Mouse (Mus musculus): ENCODE results near the gene Themis2. TPM values are rescaled to one million over a fixed set of nuclear protein-coding genes. Genes with fewer than 3 reads are reported as not detected.
"Not testable (repeated sequence)": the region's sequence is repeated elsewhere in the genome, so short reads cannot be mapped to it uniquely, and the experiment has no call there.

The Themis2 gene
- polyA plus RNA-seq, 1 experiment = not detected

DNA sequence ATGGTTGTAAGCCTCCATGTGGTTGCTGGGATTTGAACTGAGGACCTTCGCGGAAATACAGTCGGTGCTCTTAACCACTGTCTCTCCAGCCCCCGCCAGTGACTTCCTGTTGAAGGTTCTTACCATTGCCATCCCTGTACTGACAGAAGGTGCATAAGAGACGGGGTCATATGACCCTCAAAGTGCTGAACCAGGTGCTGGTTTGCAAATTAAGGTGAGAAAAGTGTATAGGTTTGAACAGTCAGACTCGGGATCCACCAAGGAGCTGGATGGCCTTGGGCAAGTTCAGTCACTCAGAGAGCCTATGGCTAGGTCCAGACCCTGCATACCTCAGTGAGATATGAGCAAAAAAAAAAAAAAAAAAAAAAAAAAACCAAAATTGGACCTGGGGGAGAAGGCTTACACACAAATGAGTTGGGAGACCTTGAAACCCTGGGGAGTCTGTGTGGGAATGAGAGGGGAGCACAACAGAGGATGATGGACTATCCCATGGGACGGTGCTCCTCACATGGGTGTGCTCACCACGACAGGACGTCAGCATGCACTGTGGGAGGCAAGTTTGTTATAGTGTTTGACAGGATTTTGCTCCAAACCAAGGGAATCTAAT lies 49.2 kb downstream of the Themis2 start:
- Histone ChIP-seq H3K27ac (ENCODE audit: insufficient read depth, low read depth, low read length) (0 out of 2 replicates have a peak overlapping the region, but pooled peaks have one; percentile 9), H3K4me3 (ENCODE audit: insufficient read depth, low read depth, low read length) (no peak overlapping the region), H3K4me1 (ENCODE audit: control insufficient read depth, insufficient read depth, low read length) (peaks cover 7% of the 10 kb centered on the region; the same call in 1 of the 2 replicates)
- WGBS = 92% methylated on average over 9 of the region's 9 CpGs
- TF ChIP-seq POLR2A (IDR thresholded peaks at IDR 0.05; ENCODE audit: insufficient read depth, low read depth, low read length) (no peak), CTCF (IDR thresholded peaks at IDR 0.05; ENCODE audit: insufficient read depth, low read depth, low read length) (no peak)

DNA sequence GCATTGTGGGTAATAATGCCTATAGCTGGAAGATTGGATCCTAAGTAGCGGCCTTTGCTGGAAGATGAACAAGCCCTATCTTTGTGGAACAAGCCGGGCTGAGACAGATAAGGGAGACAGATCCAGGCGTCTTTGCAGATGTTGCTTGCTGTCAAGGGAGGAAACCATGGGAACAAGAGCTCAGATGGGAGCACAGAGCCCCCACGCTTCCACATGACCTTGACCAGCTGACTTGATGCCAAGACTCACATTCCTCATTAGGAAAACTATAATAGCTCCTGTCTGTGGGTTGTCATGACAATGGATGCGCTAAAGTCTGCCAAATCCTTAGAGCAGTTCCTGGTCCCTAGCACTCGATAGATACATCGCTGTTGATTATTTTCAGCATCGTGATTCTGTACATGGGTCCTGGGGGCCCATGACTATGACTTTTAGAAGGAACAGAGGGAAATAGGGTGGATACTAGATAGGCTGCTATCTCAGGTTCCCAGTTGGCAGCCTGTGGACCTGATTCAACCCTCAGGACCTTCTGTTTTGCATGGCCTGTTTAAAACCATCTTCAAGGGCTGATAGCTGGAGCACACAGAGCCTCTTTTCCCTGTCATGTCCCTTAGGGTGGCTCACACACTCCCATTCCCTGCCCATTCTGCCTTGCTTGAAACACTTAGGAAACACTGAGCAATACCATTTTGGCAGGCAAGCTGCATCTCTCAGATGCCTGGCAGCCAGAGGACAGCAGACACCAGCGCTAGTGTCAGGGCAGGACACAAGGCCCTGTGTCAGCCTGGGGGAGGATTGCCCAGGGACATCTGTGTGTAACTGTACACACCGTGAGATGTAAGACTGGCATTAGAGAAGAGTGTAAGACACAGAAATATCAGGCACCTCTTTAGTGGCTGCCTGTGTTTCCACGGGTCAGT lies 51.9 kb downstream of the Themis2 start:
- H3K4me1 ChIP-seq (ENCODE audit: control insufficient read depth, insufficient read depth, low read length) = peaks cover 7% of the 10 kb centered on the region; the same call in 1 of the 2 replicates
- no peak overlapping the region; the same call in 1 of the 2 replicates for H3K27ac ChIP-seq (ENCODE audit: insufficient read depth, low read depth, low read length)
- 41% methylated on average over 11 of the region's 11 CpGs for WGBS
- no peak for TF ChIP-seq POLR2A (IDR thresholded peaks at IDR 0.05; ENCODE audit: insufficient read depth, low read depth, low read length)
- no peak for TF ChIP-seq CTCF (IDR thresholded peaks at IDR 0.05; ENCODE audit: insufficient read depth, low read depth, low read length)
- H3K4me3 ChIP-seq (ENCODE audit: insufficient read depth, low read depth, low read length) = no peak overlapping the region

DNA sequence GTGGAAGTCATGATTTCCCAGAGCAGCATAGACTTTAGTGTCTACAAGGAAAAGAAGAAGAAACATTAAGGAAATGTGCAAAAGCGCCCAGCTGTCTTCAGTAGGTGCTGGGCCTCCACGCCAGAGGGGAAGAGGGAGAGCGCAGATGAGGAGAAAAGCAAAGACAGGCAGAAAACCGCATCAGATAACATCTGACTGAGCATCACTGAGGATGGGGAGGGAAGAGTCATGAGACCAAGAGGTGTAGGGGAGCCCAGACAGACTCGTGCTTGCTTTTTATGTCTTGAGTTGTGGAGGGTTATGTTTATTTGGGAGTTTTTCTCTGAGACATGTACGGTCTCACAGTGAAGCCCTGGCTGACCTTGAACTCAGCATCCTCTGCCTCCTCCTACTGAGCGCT lies 54.7 kb downstream of the Themis2 start:
- Histone ChIP-seq H3K4me3 (ENCODE audit: insufficient read depth, low read depth, low read length) (no peak overlapping the region), H3K27ac (ENCODE audit: insufficient read depth, low read depth, low read length) (no peak overlapping the region), H3K4me1 (ENCODE audit: control insufficient read depth, insufficient read depth, low read length) (peaks cover 7% of the 10 kb centered on the region; the same call in 1 of the 2 replicates)
- no peak for TF ChIP-seq POLR2A (IDR thresholded peaks at IDR 0.05; ENCODE audit: insufficient read depth, low read depth, low read length)
- no peak for TF ChIP-seq CTCF (IDR thresholded peaks at IDR 0.05; ENCODE audit: insufficient read depth, low read depth, low read length)
- 94% methylated on average over 7 of the region's 7 CpGs for WGBS

DNA sequence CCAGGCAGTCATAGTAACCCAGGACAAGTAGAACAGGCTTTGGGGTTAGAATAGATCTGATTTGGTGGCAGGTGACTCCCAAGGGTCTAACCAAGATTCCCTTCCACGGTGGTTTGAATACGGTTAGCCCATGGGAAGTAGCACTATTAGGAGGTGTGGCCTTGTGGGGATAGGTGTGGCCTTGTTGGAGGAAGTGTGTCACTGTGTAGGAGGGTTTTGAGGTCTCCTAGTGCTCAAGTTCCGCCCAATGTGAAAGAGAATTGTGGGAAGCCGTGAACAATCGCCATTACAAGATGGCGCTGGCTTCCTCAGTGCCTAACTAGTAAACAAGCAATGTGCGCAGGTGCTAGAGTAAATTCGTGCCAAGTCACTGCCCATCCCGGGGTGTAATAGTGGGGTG lies 59.0 kb downstream of the Themis2 start:
- not testable (repeated sequence) for H3K27ac ChIP-seq (ENCODE audit: insufficient read depth, low read depth, low read length); H3K4me1 ChIP-seq (ENCODE audit: control insufficient read depth, insufficient read depth, low read length); H3K4me3 ChIP-seq (ENCODE audit: insufficient read depth, low read depth, low read length)
- 93% methylated on average over 9 of the region's 9 CpGs for WGBS

DNA sequence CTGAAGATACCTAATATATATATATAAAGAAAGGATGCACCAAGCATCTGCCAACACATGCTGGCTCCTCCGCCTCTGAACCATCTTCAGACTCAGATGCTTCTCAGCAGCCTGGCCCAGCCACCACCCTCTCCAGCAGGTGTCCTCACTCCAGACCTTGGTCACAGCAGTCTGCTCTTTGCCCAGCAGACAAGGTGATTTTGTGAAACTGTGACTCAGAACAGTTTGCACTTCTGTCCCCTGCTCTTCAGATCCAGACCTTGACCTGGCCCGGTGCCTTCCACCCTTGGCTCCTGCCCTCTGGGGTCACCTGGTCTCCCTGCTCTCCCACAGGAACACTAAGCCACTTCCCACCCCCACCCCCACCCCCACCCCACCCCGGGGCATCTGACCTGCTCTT lies 60.3 kb downstream of the Themis2 start:
- H3K4me3 ChIP-seq (ENCODE audit: insufficient read depth, low read depth, low read length) = no peak overlapping the region
- 69% methylated on average over 3 of the region's 3 CpGs for WGBS
- H3K27ac ChIP-seq (ENCODE audit: insufficient read depth, low read depth, low read length) = no peak overlapping the region
- no peak for TF ChIP-seq CTCF (IDR thresholded peaks at IDR 0.05; ENCODE audit: insufficient read depth, low read depth, low read length)
- no peak for TF ChIP-seq POLR2A (IDR thresholded peaks at IDR 0.05; ENCODE audit: insufficient read depth, low read depth, low read length)
- peaks cover 7% of the 10 kb centered on the region for H3K4me1 ChIP-seq (ENCODE audit: control insufficient read depth, insufficient read depth, low read length)

DNA sequence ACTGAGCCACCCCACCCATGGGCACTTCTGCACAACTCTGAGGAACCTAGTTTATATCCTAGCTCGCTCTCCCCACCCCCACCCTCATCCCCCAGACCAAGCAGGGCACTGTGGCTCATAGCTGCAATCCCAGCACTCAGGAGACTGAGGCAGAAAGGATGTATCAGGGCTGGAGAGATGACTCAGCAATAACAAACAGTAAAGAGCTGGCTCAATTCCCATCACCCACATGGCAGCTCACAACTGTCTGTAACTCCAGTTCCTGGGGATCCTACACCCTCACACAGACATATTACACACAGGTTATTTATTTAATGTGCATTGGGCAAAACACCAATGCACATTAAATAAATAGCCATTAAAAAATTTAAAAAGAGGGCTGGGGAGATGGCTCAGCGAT lies 60.8 kb downstream of the Themis2 start:
- no peak overlapping the region for H3K27ac ChIP-seq (ENCODE audit: insufficient read depth, low read depth, low read length)
- no peak overlapping the region for H3K4me3 ChIP-seq (ENCODE audit: insufficient read depth, low read depth, low read length)
- TF ChIP-seq POLR2A (IDR thresholded peaks at IDR 0.05; ENCODE audit: insufficient read depth, low read depth, low read length) (no peak), CTCF (IDR thresholded peaks at IDR 0.05; ENCODE audit: insufficient read depth, low read depth, low read length) (no peak)
- 73% methylated on average over 2 of the region's 2 CpGs for WGBS
- peaks cover 7% of the 10 kb centered on the region for H3K4me1 ChIP-seq (ENCODE audit: control insufficient read depth, insufficient read depth, low read length)

DNA sequence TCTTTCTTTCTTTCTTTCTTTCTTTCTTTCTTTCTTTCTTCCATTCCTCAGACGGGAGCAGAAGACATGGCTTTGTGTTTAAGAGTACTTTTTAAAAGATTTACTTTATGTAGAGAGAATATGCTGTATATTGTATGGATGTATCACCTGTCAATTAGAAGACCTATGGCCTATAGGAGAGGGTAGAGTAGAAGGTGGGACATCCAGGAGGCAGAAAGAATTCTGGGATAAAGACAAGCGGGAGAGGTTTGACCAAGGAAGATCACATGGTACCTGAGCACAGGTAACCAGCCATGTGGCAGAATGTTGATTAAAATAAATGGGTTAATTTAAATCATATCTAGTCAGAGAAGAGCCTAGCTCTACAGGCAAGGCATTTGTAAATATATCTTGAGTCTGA lies 61.4 kb downstream of the Themis2 start:
- no peak overlapping the region for H3K27ac ChIP-seq (ENCODE audit: insufficient read depth, low read depth, low read length)
- peaks cover 7% of the 10 kb centered on the region for H3K4me1 ChIP-seq (ENCODE audit: control insufficient read depth, insufficient read depth, low read length)
- 92% methylated on average over 2 of the region's 2 CpGs for WGBS
- H3K4me3 ChIP-seq (ENCODE audit: insufficient read depth, low read depth, low read length) = no peak overlapping the region
- TF ChIP-seq CTCF (IDR thresholded peaks at IDR 0.05; ENCODE audit: insufficient read depth, low read depth, low read length) = no peak
- TF ChIP-seq POLR2A (IDR thresholded peaks at IDR 0.05; ENCODE audit: insufficient read depth, low read depth, low read length) = no peak

DNA sequence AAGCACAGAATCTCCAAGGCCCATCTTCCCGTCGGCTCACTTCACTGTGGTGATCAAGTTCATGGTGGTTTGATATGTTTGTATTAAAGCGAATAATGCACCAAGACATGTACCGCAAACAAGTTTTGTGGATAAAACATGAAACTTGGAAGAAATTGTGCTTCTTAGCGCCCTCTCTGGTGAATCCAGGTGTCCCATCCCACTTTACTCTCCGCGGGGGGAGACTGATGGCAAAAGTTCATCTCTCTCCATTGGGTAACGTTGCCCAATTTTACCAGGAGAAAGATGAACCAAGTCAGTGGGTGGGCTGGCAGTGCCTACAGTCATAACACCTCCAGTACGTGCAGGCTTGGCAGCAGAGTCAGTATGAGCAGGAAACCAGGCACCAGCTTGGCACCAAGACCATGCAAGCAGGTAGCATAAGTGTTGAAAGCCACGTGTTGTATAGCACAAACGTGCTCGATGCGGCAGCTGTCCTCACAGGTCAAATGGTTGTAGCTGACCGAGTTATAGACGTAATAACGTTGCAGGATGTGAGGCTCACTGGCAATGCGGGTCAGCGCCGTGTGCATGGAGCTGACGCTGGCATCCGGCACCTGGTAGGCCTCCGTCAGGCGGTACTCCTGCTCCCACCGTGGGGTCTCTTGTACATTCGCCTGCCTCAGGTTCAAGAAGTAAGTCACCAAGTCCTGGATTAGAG lies 63.0 kb downstream of the Themis2 start:
- TF ChIP-seq POLR2A (IDR thresholded peaks at IDR 0.05; ENCODE audit: insufficient read depth, low read depth, low read length) (no peak), CTCF (IDR thresholded peaks at IDR 0.05; ENCODE audit: insufficient read depth, low read depth, low read length) (no peak)
- H3K4me3 ChIP-seq (ENCODE audit: insufficient read depth, low read depth, low read length) = no peak overlapping the region
- WGBS = 94% methylated on average over 25 of the region's 25 CpGs
- H3K27ac ChIP-seq (ENCODE audit: insufficient read depth, low read depth, low read length) = no peak overlapping the region
- H3K4me1 ChIP-seq (ENCODE audit: control insufficient read depth, insufficient read depth, low read length) = peaks cover 7% of the 10 kb centered on the region
